Mouse (Mus musculus) midbrain, postnatal 0 days (tissue): ENCODE measurements at regions not wholly inside any gene's neighbourhood (a gene's known extent, or its start where the extent isn't known, plus 50 kb on each side); places are given as distances from the start of the nearest gene placed in this dataset.

Experiments used
- ATAC-seq: fragments of 200-750 bp; cut with Nextera tagmentation; 2 replicates; pipeline ENCODE4 v1.8.0; 2017; ENCODE audit warnings: moderate number of reproducible peaks, mild to moderate bottlenecking, moderate TSS enrichment, moderate library complexity; ENCODE audit not compliant: low FRiP score
- DNase-seq: peaks from one replicate; pipeline ENCODE4 v3.0.0-alpha.2; 2015; ENCODE audit warnings: low spot score
- H3K27ac ChIP-seq: fragments of 300-500 bp; sonication (generic); 2 replicates; pipeline ENCODE4 v1.5.1; 2014; ENCODE audit warnings: low read depth, mild to moderate bottlenecking, low read length, mixed read lengths
- H3K27me3 ChIP-seq: fragments of 300-500 bp; sonication (generic); 2 replicates; pipeline ENCODE4 v1.6.1; 2014; ENCODE audit warnings: low read length, control low read depth, mixed read lengths; ENCODE audit not compliant: insufficient read depth
- H3K36me3 ChIP-seq: fragments of 300-500 bp; sonication (generic); 2 replicates; pipeline ENCODE4 v1.6.1; 2014; ENCODE audit warnings: low read length, control low read depth, mixed read lengths; ENCODE audit not compliant: insufficient read depth
- H3K4me1 ChIP-seq: fragments of 300-500 bp; sonication (generic); 2 replicates; pipeline ENCODE4 v1.6.1; 2014; ENCODE audit warnings: mild to moderate bottlenecking, control low read depth, antibody characterized with exemption, low read length, mixed read lengths; ENCODE audit not compliant: insufficient read depth
- H3K4me2 ChIP-seq: fragments of 300-500 bp; sonication (generic); 2 replicates; pipeline ENCODE4 v1.6.1; 2014; ENCODE audit warnings: low read depth, mild to moderate bottlenecking, low read length, mixed read lengths; ENCODE audit not compliant: poor library complexity, severe bottlenecking
- H3K4me3 ChIP-seq: fragments of 300-500 bp; sonication (generic); 2 replicates; pipeline ENCODE4 v1.5.1; 2014; ENCODE audit warnings: low read depth, mild to moderate bottlenecking, low read length, moderate library complexity
- H3K9ac ChIP-seq: fragments of 300-500 bp; sonication (generic); replicated peaks from 2 replicates; pipeline ENCODE4 v1.6.1; 2014; ENCODE audit warnings: mild to moderate bottlenecking, low read length, moderate library complexity, mixed read lengths; ENCODE audit not compliant: poor library complexity, severe bottlenecking
- H3K9me3 ChIP-seq: fragments of 300-500 bp; sonication (generic); 2 replicates; pipeline ENCODE4 v1.6.1; 2016; ENCODE audit warnings: low read length, control low read depth
- CTCF ChIP-seq: IDR thresholded peaks from 2 replicates; pipeline ENCODE4 v1.5.1; 2016; ENCODE audit warnings: antibody characterized with exemption, mild to moderate bottlenecking
- WGBS: fragments of 180-500 bp; shearing (Covaris S2); extraction: QIAGEN DNeasy Blood & Tissue Kit; methylation state at CpG from one replicate; pipeline ENCODE4 v1.1.7; 2014; 5-methylcytosine and 5-hydroxymethylcytosine counted together

DNA sequence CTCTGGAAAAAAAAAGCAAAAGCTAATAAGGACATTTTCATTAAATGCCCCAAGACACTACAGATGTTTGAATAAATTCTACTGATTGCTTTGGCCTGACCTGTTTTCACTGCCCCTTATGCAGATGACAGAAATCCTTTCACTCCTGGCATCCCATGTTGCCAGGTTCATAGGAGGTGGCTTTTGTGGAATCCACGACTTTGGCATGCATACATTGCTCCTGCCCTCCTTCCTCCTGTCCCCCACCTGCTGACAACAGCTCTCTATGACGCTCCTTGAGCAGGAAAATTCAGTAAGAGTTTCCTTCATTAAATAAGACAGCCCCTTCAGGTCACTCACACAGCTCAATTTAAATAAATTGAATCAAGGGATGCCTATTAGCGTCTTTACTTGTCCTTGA lies 582.5 kb downstream of the Btbd3 start:
- no peak for ATAC-seq
- H3K27me3 ChIP-seq: no peaks in the 10 kb centered on the region
- H3K27ac ChIP-seq: no peak overlapping the region
- no peaks in the 10 kb centered on the region for H3K36me3 ChIP-seq
- 35% methylated on average over 3 of the region's 3 CpGs for WGBS
- no peak for TF ChIP-seq CTCF
- no peak for DNase-seq
- no peak overlapping the region for H3K4me2 ChIP-seq
- no peaks in the 10 kb centered on the region for H3K4me1 ChIP-seq
- no peaks in the 10 kb centered on the region for H3K9me3 ChIP-seq
- H3K4me3 ChIP-seq: no peak overlapping the region
- H3K9ac ChIP-seq: no peak overlapping the region

DNA sequence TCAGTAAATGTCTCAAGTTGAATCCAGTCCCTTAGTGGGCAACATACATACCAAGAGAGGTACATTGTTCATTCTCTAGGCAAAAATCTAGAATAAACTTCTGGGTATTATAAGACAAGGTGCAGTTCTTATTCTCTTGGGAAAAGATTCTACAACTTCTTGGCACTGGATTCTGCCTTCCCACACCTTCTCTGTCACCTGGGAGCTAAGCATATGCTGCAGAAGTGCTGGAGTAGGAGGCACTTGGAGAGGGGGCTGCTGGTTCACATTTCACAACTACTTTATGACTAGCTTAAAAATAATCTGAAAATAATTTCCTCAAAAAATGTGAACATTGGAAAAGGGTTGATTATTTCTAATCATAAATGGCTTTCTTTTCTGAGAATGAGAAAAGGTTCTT lies 602.8 kb downstream of the Btbd3 start:
- Histone ChIP-seq H3K27ac (no peak overlapping the region), H3K9me3 (no peaks in the 10 kb centered on the region), H3K4me3 (no peak overlapping the region), H3K27me3 (no peaks in the 10 kb centered on the region), H3K9ac (no peak overlapping the region), H3K4me1 (no peaks in the 10 kb centered on the region), H3K4me2 (no peak overlapping the region), H3K36me3 (no peaks in the 10 kb centered on the region)
- TF ChIP-seq CTCF: no peak
- DNase-seq (no peak), ATAC-seq (no peak)

DNA sequence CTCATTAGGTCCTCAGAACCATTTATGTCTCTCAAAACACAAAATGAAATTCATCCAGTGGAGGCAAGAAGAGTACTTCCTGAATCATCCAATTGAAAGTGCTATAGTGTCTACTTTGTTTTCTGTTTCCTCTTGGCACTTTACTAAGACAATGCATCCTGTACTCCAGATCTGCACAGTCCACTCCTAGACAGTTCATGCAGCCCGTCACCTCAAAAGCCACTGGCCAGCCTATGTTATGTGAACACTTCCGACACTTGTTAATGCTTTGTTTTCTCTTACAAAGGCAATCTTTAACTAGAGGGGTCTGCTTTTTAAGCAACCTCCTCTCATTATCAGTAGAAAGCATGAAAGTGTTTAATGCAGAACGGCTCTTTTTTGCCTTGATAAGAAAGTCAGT lies 597.1 kb upstream of the Sptlc3 start:
- H3K27me3 ChIP-seq: no peaks in the 10 kb centered on the region
- no peak overlapping the region for H3K4me2 ChIP-seq
- WGBS: 39% methylated on average over 3 of the region's 3 CpGs
- no peak overlapping the region for H3K27ac ChIP-seq
- no peak for TF ChIP-seq CTCF
- DNase-seq (no peak), ATAC-seq (no peak)
- no peak overlapping the region for H3K9ac ChIP-seq
- H3K4me3 ChIP-seq: no peak overlapping the region
- no peaks in the 10 kb centered on the region for H3K9me3 ChIP-seq
- no peaks in the 10 kb centered on the region for H3K36me3 ChIP-seq
- H3K4me1 ChIP-seq: no peaks in the 10 kb centered on the region

- H3K36me3 ChIP-seq: no peaks in the 10 kb centered on the region
- no peaks in the 10 kb centered on the region for H3K9me3 ChIP-seq
- TF ChIP-seq CTCF: no peak
- H3K4me2 ChIP-seq: no peak overlapping the region
- H3K27ac ChIP-seq: no peak overlapping the region
- DNase-seq: peak; percentile 8
- WGBS: 2% methylated on average over 3 of the region's 3 CpGs
- no peaks in the 10 kb centered on the region for H3K27me3 ChIP-seq
- ATAC-seq: 0 out of 2 replicates have a peak, but pooled peaks have one; percentile 20
- H3K4me3 ChIP-seq: no peak overlapping the region
- H3K9ac ChIP-seq: no peak overlapping the region
- H3K4me1 ChIP-seq: no peaks in the 10 kb centered on the region
Measured at GRCm38 (mm10) chr2:138897101-138897500, 596.6 kb upstream of the Sptlc3 start.

GRCm38 (mm10) chr2:138937165-138937564 lies 556.5 kb upstream of the Sptlc3 start:
- no peaks in the 10 kb centered on the region for H3K4me1 ChIP-seq
- no peaks in the 10 kb centered on the region for H3K36me3 ChIP-seq
- TF ChIP-seq CTCF: no peak
- H3K4me3 ChIP-seq: no peak overlapping the region
- H3K9ac ChIP-seq: no peak overlapping the region
- H3K27me3 ChIP-seq: no peaks in the 10 kb centered on the region
- no peak overlapping the region for H3K27ac ChIP-seq
- H3K4me2 ChIP-seq: no peak overlapping the region
- WGBS: 90% methylated on average over 2 of the region's 2 CpGs
- DNase-seq (peak; percentile 2), ATAC-seq (no peak)
- no peaks in the 10 kb centered on the region for H3K9me3 ChIP-seq

DNA sequence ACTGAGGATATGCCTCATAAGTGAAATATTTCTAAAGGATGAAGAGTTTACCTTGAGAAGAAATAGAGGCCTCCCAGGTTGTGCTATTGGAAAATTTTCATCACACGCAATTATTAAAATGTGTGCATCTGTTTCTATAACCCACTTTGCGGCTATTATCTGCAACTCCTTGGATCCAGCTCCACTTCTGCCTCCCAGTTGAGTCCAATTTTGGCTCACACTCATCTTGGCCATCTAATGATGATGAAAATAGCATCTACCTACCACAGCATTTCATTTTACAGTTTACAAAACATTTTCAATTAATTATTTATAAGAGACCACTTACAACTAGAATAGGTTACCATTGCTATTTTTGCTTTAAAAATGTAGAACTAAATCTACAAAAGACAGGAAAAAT lies 554.3 kb upstream of the Sptlc3 start:
- Histone ChIP-seq H3K9ac (no peak overlapping the region), H3K27ac (no peak overlapping the region), H3K4me1 (no peaks in the 10 kb centered on the region), H3K27me3 (no peaks in the 10 kb centered on the region), H3K9me3 (no peaks in the 10 kb centered on the region), H3K36me3 (no peaks in the 10 kb centered on the region), H3K4me3 (no peak overlapping the region), H3K4me2 (no peak overlapping the region)
- no peak for DNase-seq
- ATAC-seq: no peak
- TF ChIP-seq CTCF: no peak
- WGBS: 92% methylated on average over 2 of the region's 2 CpGs
